Mouse (Mus musculus): ENCODE measurements around the gene Gstm3. TPM values are rescaled to one million over a fixed set of nuclear protein-coding genes. Genes with fewer than 3 reads are reported as not detected.

Gene Gstm3
- polyA plus RNA-seq, 1 experiment from 2014 or later, result 0.11 TPM

DNA sequence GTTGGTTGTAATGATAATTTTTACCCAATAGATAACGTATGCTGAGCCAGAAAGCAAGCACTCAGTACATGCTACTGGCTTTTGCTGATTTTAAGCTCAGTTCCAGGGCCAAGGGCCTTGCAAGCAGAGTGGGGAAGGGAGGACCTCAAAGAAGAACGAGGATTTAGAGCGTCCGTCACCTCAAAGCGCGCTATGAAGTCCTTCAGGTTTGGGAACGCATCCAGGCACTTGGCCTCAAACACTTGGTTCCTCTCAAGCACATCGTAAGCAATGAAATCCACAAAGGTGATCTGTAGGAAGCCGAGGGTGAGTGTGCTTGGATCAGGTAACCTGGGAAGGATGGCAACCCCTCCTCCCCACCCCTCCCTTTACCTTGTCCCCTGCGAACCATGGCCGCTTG, 40.4 kb downstream of the Gstm3 start:
- Histone ChIP-seq H3K4me2 (ENCODE audit: low read depth, low read length) (no peak overlapping the region), H3K27ac (ENCODE audit: low read length) (no peak overlapping the region), H3K36me3 (ENCODE audit: control insufficient read depth, insufficient read depth, low read length) (no peaks in the 10 kb centered on the region), H3K4me1 (replicated peaks; ENCODE audit: control insufficient read depth, insufficient read depth, low read length) (peaks cover 8% of the 10 kb centered on the region), H3K27me3 (ENCODE audit: control insufficient read depth, insufficient read depth, low read depth, low read length) (no peaks in the 10 kb centered on the region), H3K4me3 (ENCODE audit: low read length) (no peak overlapping the region), H3K9ac (ENCODE audit: low read length) (no peak overlapping the region), H3K9me3 (ENCODE audit: control insufficient read depth, low read length) (no peaks in the 10 kb centered on the region)
- ATAC-seq (ENCODE audit: low read depth), result no peak
- 60% methylated on average over 11 of the region's 11 CpGs for WGBS

DNA sequence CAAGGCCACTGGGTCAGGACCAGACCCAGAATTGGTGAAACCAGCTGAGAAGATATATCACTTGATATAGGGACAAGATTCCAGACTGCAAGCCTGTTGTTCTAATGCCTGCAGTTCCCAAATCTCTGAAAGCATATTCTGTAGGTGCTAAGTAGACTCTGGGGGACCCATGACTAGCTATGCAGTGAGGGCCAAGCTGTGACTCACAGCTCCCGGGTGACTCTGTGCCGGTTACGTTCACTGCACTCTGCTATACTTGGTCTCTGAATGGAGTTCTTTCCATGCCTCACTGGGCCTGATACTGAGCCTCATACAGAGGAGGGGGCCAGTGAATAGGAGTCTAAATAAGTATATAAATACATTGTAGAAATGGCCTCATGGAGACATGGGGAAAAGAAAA, 41.2 kb downstream of the Gstm3 start:
- Histone ChIP-seq H3K27me3 (ENCODE audit: control insufficient read depth, insufficient read depth, low read depth, low read length) (no peaks in the 10 kb centered on the region), H3K36me3 (ENCODE audit: control insufficient read depth, insufficient read depth, low read length) (no peaks in the 10 kb centered on the region), H3K27ac (ENCODE audit: low read length) (no peak overlapping the region), H3K4me2 (ENCODE audit: low read depth, low read length) (no peak overlapping the region), H3K4me1 (replicated peaks; ENCODE audit: control insufficient read depth, insufficient read depth, low read length) (peaks cover 8% of the 10 kb centered on the region), H3K4me3 (ENCODE audit: low read length) (no peak overlapping the region), H3K9me3 (ENCODE audit: control insufficient read depth, low read length) (no peaks in the 10 kb centered on the region), H3K9ac (ENCODE audit: low read length) (no peak overlapping the region)
- 90% methylated on average over 3 of the region's 3 CpGs for WGBS
- ATAC-seq (ENCODE audit: low read depth), result no peak

DNA sequence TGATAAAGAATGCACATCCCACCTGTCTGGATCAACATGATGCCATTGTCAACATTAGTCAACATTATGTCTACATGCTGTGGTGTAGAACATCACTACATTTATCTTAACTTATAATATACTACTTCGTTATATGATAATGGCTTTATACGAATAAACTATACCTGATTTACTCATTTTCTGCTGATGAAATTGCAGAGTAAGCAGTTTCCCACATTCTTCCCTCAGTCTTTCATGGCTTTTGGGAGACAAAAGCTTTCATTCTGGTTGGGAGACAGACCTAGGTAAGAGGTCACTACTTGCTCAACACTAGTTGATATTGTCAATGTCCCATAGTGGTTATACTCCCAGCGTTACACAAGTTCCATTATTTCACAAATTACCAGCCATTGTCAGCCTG, 43.7 kb downstream of the Gstm3 start:
- Histone ChIP-seq H3K9ac (ENCODE audit: low read length) (no peak overlapping the region), H3K27me3 (ENCODE audit: control insufficient read depth, insufficient read depth, low read depth, low read length) (no peaks in the 10 kb centered on the region), H3K27ac (ENCODE audit: low read length) (no peak overlapping the region), H3K4me2 (ENCODE audit: low read depth, low read length) (no peak overlapping the region), H3K9me3 (ENCODE audit: control insufficient read depth, low read length) (no peaks in the 10 kb centered on the region), H3K36me3 (ENCODE audit: control insufficient read depth, insufficient read depth, low read length) (no peaks in the 10 kb centered on the region), H3K4me1 (replicated peaks; ENCODE audit: control insufficient read depth, insufficient read depth, low read length) (peaks cover 8% of the 10 kb centered on the region), H3K4me3 (ENCODE audit: low read length) (no peak overlapping the region)
- ATAC-seq (ENCODE audit: low read depth), result no peak
- 86% methylated on average over 3 of the region's 3 CpGs for WGBS

DNA sequence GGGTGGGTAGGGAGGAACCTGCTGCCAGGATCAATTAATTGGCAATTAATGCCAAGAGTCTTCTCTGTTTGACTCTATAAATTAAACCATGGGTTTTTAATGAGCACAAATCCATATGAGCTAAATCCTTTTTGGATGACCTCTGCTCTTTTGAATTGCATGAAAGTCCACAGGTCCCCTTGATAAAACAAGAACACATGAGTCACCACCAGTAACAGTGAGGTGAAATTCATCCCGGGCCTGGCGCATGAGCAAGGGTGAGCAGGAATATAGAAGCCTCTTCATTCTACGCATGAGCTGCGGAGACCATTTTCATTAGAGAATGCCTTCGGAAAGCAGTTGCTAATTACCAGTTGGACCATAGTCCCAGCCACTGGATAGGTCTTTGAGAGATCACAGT, 48.7 kb downstream of the Gstm3 start:
- Histone ChIP-seq H3K9ac (ENCODE audit: low read length) (no peak overlapping the region), H3K4me2 (ENCODE audit: low read depth, low read length) (no peak overlapping the region), H3K4me1 (replicated peaks; ENCODE audit: control insufficient read depth, insufficient read depth, low read length) (no peaks in the 10 kb centered on the region), H3K36me3 (ENCODE audit: control insufficient read depth, insufficient read depth, low read length) (no peaks in the 10 kb centered on the region), H3K9me3 (ENCODE audit: control insufficient read depth, low read length) (no peaks in the 10 kb centered on the region), H3K27ac (ENCODE audit: low read length) (no peak overlapping the region), H3K4me3 (ENCODE audit: low read length) (no peak overlapping the region), H3K27me3 (ENCODE audit: control insufficient read depth, insufficient read depth, low read depth, low read length) (no peaks in the 10 kb centered on the region)
- WGBS, result 91% methylated on average over 5 of the region's 5 CpGs
- ATAC-seq (ENCODE audit: low read depth), result no peak

DNA sequence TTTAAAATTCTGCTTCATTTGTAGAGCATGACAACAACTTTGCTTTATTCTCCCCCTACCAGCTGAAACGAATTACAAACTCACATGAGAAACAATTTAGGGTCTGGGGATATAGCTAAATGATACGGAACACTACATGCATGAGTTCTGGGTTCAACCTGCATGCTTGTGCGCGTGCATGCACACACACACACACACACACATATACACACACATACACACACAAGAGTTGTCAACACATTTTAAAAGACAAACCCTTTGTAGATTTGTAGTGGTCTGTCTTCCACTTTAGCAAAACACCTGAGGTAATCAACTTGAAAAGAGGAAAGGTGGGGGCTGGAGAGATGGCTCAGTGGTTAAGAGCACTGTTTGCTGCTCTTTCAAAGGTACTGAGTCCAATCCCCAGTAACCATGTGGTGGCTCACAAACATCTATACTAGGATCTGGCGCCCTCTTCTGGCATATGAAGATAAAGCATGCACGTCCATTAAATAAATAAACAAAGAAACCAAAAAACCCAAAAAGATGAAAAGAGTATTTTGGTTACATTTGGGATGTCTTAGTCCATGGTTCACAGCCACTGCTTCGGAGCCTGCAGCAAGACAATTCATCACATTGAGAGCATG, 51.2 kb downstream of the Gstm3 start:
- H3K27ac ChIP-seq (ENCODE audit: low read length), result no peak overlapping the region
- H3K4me3 ChIP-seq (ENCODE audit: low read length), result no peak overlapping the region
- H3K9me3 ChIP-seq (ENCODE audit: control insufficient read depth, low read length), result no peaks in the 10 kb centered on the region
- ATAC-seq (ENCODE audit: low read depth), result no peak
- 53% methylated on average over 7 of the region's 7 CpGs for WGBS
- no peaks in the 10 kb centered on the region for H3K36me3 ChIP-seq (ENCODE audit: control insufficient read depth, insufficient read depth, low read length)
- no peak overlapping the region for H3K4me2 ChIP-seq (ENCODE audit: low read depth, low read length)
- H3K27me3 ChIP-seq (ENCODE audit: control insufficient read depth, insufficient read depth, low read depth, low read length), result no peaks in the 10 kb centered on the region
- H3K9ac ChIP-seq (ENCODE audit: low read length), result no peak overlapping the region
- H3K4me1 ChIP-seq (replicated peaks; ENCODE audit: control insufficient read depth, insufficient read depth, low read length), result no peaks in the 10 kb centered on the region

DNA sequence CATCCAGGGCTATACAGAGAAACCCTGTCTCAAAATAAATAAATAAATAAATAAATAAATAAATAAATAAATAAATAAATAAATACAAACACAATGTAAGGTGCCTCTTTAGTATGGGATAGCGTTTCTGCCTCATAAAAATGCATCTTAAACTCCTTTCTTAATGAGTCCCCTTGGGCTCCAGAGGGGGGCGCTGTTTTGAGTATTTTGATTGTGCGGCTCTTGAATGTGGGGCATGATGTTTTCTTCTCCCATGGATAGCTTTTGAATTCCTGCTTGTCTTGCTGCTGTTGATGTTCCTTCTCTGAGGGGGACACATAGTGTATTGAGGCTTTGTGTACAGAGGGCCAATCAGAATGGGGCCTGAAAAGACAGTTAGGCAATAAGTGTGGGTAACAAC, 52.0 kb downstream of the Gstm3 start:
- no peak for ATAC-seq (ENCODE audit: low read depth)

DNA sequence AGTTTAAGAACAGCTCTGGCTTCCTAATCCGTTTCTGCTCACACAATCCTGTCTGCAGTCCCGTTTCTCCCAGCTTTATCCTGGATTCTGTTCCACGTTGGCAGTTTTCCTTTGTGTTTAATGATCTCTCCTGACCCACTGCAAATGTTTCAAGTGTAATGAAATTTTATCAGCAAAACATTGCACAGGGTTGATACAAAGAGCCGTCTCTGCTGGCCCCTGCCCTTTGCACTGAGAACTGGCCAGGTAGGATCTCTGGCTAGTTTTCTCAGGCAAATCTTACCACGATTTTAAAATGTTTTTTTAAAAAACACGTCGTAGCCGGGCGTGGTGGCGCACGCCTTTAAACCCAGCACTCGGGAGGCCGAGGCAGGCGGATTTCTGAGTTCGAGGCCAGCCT, 52.4 kb downstream of the Gstm3 start:
- no peaks in the 10 kb centered on the region for H3K4me1 ChIP-seq (replicated peaks; ENCODE audit: control insufficient read depth, insufficient read depth, low read length)
- H3K27ac ChIP-seq (ENCODE audit: low read length), result no peak overlapping the region
- H3K4me2 ChIP-seq (ENCODE audit: low read depth, low read length), result no peak overlapping the region
- no peaks in the 10 kb centered on the region for H3K27me3 ChIP-seq (ENCODE audit: control insufficient read depth, insufficient read depth, low read depth, low read length)
- no peak for ATAC-seq (ENCODE audit: low read depth)
- no peaks in the 10 kb centered on the region for H3K9me3 ChIP-seq (ENCODE audit: control insufficient read depth, low read length)
- H3K36me3 ChIP-seq (ENCODE audit: control insufficient read depth, insufficient read depth, low read length), result no peaks in the 10 kb centered on the region
- 71% methylated on average over 15 of the region's 15 CpGs for WGBS
- no peak overlapping the region for H3K4me3 ChIP-seq (ENCODE audit: low read length)
- H3K9ac ChIP-seq (ENCODE audit: low read length), result no peak overlapping the region

More for the DNA sequence above, 52.0 kb downstream of the Gstm3 start:
- no peaks in the 10 kb centered on the region for H3K9me3 ChIP-seq (ENCODE audit: control insufficient read depth, low read length)
- H3K4me3 ChIP-seq (ENCODE audit: low read length), result no peak overlapping the region
- WGBS, result 68% methylated on average over 3 of the region's 3 CpGs
- H3K4me1 ChIP-seq (replicated peaks; ENCODE audit: control insufficient read depth, insufficient read depth, low read length), result no peaks in the 10 kb centered on the region
- no peak overlapping the region for H3K4me2 ChIP-seq (ENCODE audit: low read depth, low read length)
- no peak overlapping the region for H3K27ac ChIP-seq (ENCODE audit: low read length)
- H3K36me3 ChIP-seq (ENCODE audit: control insufficient read depth, insufficient read depth, low read length), result no peaks in the 10 kb centered on the region
- H3K9ac ChIP-seq (ENCODE audit: low read length), result no peak overlapping the region
- no peaks in the 10 kb centered on the region for H3K27me3 ChIP-seq (ENCODE audit: control insufficient read depth, insufficient read depth, low read depth, low read length)

Other genes with a start within 250 kb of the Gstm3 start
- gene Csf1, start 208.8 kb downstream of the Gstm3 start, polyA plus RNA-seq (2015; fragmentation: Nextera tagmentation; extraction: Ambion mirVana), result 9.6 and 9.8 TPM in 2 replicates
- not detected in 2 replicates for gene Eps8l3, start 92.1 kb downstream of the Gstm3 start, polyA plus RNA-seq (2015; fragmentation: Nextera tagmentation; extraction: Ambion mirVana)
- gene Gstm5, start 73.5 kb downstream of the Gstm3 start, polyA plus RNA-seq (2015; fragmentation: Nextera tagmentation; extraction: Ambion mirVana), result 106 and 109 TPM in 2 replicates
- gene Gstm7, start 37.5 kb downstream of the Gstm3 start, polyA plus RNA-seq (2015; fragmentation: Nextera tagmentation; extraction: Ambion mirVana), result 11.0 and 12.3 TPM in 2 replicates
- 3.9 and 4.1 TPM in 2 replicates for gene Gstm6, start 25.5 kb downstream of the Gstm3 start, polyA plus RNA-seq (2015; fragmentation: Nextera tagmentation; extraction: Ambion mirVana)
- gene Gstm2, start 17.2 kb upstream of the Gstm3 start, polyA plus RNA-seq (2015; fragmentation: Nextera tagmentation; extraction: Ambion mirVana), result 166 and 173 TPM in 2 replicates
- gene Gstm1, start 48.7 kb upstream of the Gstm3 start, polyA plus RNA-seq (2015; fragmentation: Nextera tagmentation; extraction: Ambion mirVana), result 83.0 and 91.2 TPM in 2 replicates
- gene Gstm4, start 75.6 kb upstream of the Gstm3 start, polyA plus RNA-seq (2015; fragmentation: Nextera tagmentation; extraction: Ambion mirVana), result 17.6 and 18.6 TPM in 2 replicates
- 34.5 and 38.5 TPM in 2 replicates for gene Ampd2, start 117.4 kb upstream of the Gstm3 start, polyA plus RNA-seq (2015; fragmentation: Nextera tagmentation; extraction: Ambion mirVana)
- gene Gnat2, start 123.5 kb upstream of the Gstm3 start, polyA plus RNA-seq (2015; fragmentation: Nextera tagmentation; extraction: Ambion mirVana), result 0.80 and 1.6 TPM in 2 replicates
- 151 and 162 TPM in 2 replicates for gene Gnai3, start 176.9 kb upstream of the Gstm3 start, polyA plus RNA-seq (2015; fragmentation: Nextera tagmentation; extraction: Ambion mirVana)
- gene Gpr61, start 185.6 kb upstream of the Gstm3 start, polyA plus RNA-seq (2015; fragmentation: Nextera tagmentation; extraction: Ambion mirVana), result 0.04 TPM in 1 of 2 replicates, not detected in the other
- gene Amigo1, start 217.1 kb upstream of the Gstm3 start, polyA plus RNA-seq (2015; fragmentation: Nextera tagmentation; extraction: Ambion mirVana), result 2.3 and 2.4 TPM in 2 replicates
- gene Cyb561d1, start 231.9 kb upstream of the Gstm3 start, polyA plus RNA-seq (2015; fragmentation: Nextera tagmentation; extraction: Ambion mirVana), result 3.1 and 3.4 TPM in 2 replicates
- gene Atxn7l2, start 241.7 kb upstream of the Gstm3 start, polyA plus RNA-seq (2015; fragmentation: Nextera tagmentation; extraction: Ambion mirVana), result 12.9 and 13.4 TPM in 2 replicates

Measured in lung, embryonic 16.5 days (tissue).